Mouse (Mus musculus): ENCODE data around the gene Upk2. TPM values are rescaled to one million over a fixed set of nuclear protein-coding genes. Genes with fewer than 3 reads are reported as not detected.

Upk2 gene
- polyA plus RNA-seq, 1 experiment from 2014 or later = not detected

- peaks cover 3% of the 10 kb centered on the region; the same call in 1 of the 2 replicates for H3K36me3 ChIP-seq (ENCODE audit: control insufficient read depth, insufficient read depth)
- H3K9ac ChIP-seq (replicated peaks; ENCODE audit: low read depth, low read length) = no peak overlapping the region
Measured at GRCm38 (mm10) chr9:44496803-44497461, 42.2 kb upstream of the Upk2 start.

GRCm38 (mm10) chr9:44495810-44496344 lies 41.1 kb upstream of the Upk2 start:
- no peak for ATAC-seq
- 87% methylated on average over 10 of the region's 10 CpGs for WGBS
- peaks cover 81% of the 10 kb centered on the region for H3K4me1 ChIP-seq (replicated peaks; ENCODE audit: control insufficient read depth, insufficient read depth, low read length)
- H3K9ac ChIP-seq (replicated peaks; ENCODE audit: low read depth, low read length) = no peak overlapping the region
- no peaks in the 10 kb centered on the region for H3K9me3 ChIP-seq (ENCODE audit: control insufficient read depth, low read length)
- no peaks in the 10 kb centered on the region for H3K27me3 ChIP-seq (replicated peaks; ENCODE audit: control insufficient read depth, insufficient read depth, low read length)
- H3K4me2 ChIP-seq (ENCODE audit: low read length) = no peak overlapping the region
- no peak overlapping the region for H3K27ac ChIP-seq (ENCODE audit: low read length)
- H3K4me3 ChIP-seq (replicated peaks; ENCODE audit: low read length) = no peak overlapping the region
- H3K36me3 ChIP-seq (ENCODE audit: control insufficient read depth, insufficient read depth) = no peaks in the 10 kb centered on the region

More at GRCm38 (mm10) chr9:44496803-44497461, 42.2 kb upstream of the Upk2 start:
- ATAC-seq = no peak
- H3K4me3 ChIP-seq (replicated peaks; ENCODE audit: low read length) = no peak overlapping the region
- no peaks in the 10 kb centered on the region for H3K27me3 ChIP-seq (replicated peaks; ENCODE audit: control insufficient read depth, insufficient read depth, low read length)
- no peak overlapping the region for H3K4me2 ChIP-seq (ENCODE audit: low read length)
- 48% methylated on average over 12 of the region's 12 CpGs for WGBS
- no peaks in the 10 kb centered on the region for H3K9me3 ChIP-seq (ENCODE audit: control insufficient read depth, low read length)
- H3K27ac ChIP-seq (ENCODE audit: low read length) = no peak overlapping the region
- H3K4me1 ChIP-seq (replicated peaks; ENCODE audit: control insufficient read depth, insufficient read depth, low read length) = peaks cover 88% of the 10 kb centered on the region

GRCm38 (mm10) chr9:44494863-44495809 lies 40.4 kb upstream of the Upk2 start:
- Histone ChIP-seq H3K4me3 (replicated peaks; ENCODE audit: low read length) (no peak overlapping the region), H3K4me2 (ENCODE audit: low read length) (no peak overlapping the region; the same call in 1 of the 2 replicates), H3K4me1 (replicated peaks; ENCODE audit: control insufficient read depth, insufficient read depth, low read length) (peaks cover 82% of the 10 kb centered on the region), H3K9me3 (ENCODE audit: control insufficient read depth, low read length) (no peaks in the 10 kb centered on the region), H3K27me3 (replicated peaks; ENCODE audit: control insufficient read depth, insufficient read depth, low read length) (no peaks in the 10 kb centered on the region), H3K9ac (replicated peaks; ENCODE audit: low read depth, low read length) (peak overlapping the region; percentile 0; the same call in 1 of the 2 replicates), H3K27ac (ENCODE audit: low read length) (peak overlapping the region; percentile 62), H3K36me3 (ENCODE audit: control insufficient read depth, insufficient read depth) (no peaks in the 10 kb centered on the region)
- no peak for ATAC-seq
- WGBS = 17% methylated on average over 9 of the region's 9 CpGs

GRCm38 (mm10) chr9:44494261-44494862 lies 39.6 kb upstream of the Upk2 start:
- Histone ChIP-seq H3K4me3 (replicated peaks; ENCODE audit: low read length) (no peak overlapping the region), H3K9me3 (ENCODE audit: control insufficient read depth, low read length) (no peaks in the 10 kb centered on the region), H3K36me3 (ENCODE audit: control insufficient read depth, insufficient read depth) (no peaks in the 10 kb centered on the region), H3K4me2 (ENCODE audit: low read length) (no peak overlapping the region; the same call in 1 of the 2 replicates), H3K9ac (replicated peaks; ENCODE audit: low read depth, low read length) (peak overlapping the region; percentile 35), H3K27ac (ENCODE audit: low read length) (peak overlapping the region; percentile 62), H3K4me1 (replicated peaks; ENCODE audit: control insufficient read depth, insufficient read depth, low read length) (peaks cover 82% of the 10 kb centered on the region), H3K27me3 (replicated peaks; ENCODE audit: control insufficient read depth, insufficient read depth, low read length) (no peaks in the 10 kb centered on the region)
- WGBS = 5% methylated on average over 11 of the region's 11 CpGs
- ATAC-seq = no peak

- no peak overlapping the region for H3K4me2 ChIP-seq (ENCODE audit: low read length)
- no peak for ATAC-seq
- peak overlapping the region; percentile 30; the same call in 1 of the 2 replicates for H3K9ac ChIP-seq (replicated peaks; ENCODE audit: low read depth, low read length)
- H3K27ac ChIP-seq (ENCODE audit: low read length) = no peak overlapping the region
- no peaks in the 10 kb centered on the region for H3K36me3 ChIP-seq (ENCODE audit: control insufficient read depth, insufficient read depth)
- H3K27me3 ChIP-seq (replicated peaks; ENCODE audit: control insufficient read depth, insufficient read depth, low read length) = no peaks in the 10 kb centered on the region
- no peaks in the 10 kb centered on the region for H3K9me3 ChIP-seq (ENCODE audit: control insufficient read depth, low read length)
- H3K4me1 ChIP-seq (replicated peaks; ENCODE audit: control insufficient read depth, insufficient read depth, low read length) = peaks cover 82% of the 10 kb centered on the region
- H3K4me3 ChIP-seq (replicated peaks; ENCODE audit: low read length) = no peak overlapping the region
- WGBS = 59% methylated on average over 17 of the region's 17 CpGs
Measured at GRCm38 (mm10) chr9:44492631-44493461, 38.1 kb upstream of the Upk2 start.

- no peak for ATAC-seq
- H3K9ac ChIP-seq (replicated peaks; ENCODE audit: low read depth, low read length) = no peak overlapping the region
- H3K36me3 ChIP-seq (ENCODE audit: control insufficient read depth, insufficient read depth) = no peaks in the 10 kb centered on the region
- H3K27ac ChIP-seq (ENCODE audit: low read length) = no peak overlapping the region
- H3K4me1 ChIP-seq (replicated peaks; ENCODE audit: control insufficient read depth, insufficient read depth, low read length) = peaks cover 83% of the 10 kb centered on the region
- H3K4me2 ChIP-seq (ENCODE audit: low read length) = no peak overlapping the region
- H3K9me3 ChIP-seq (ENCODE audit: control insufficient read depth, low read length) = no peaks in the 10 kb centered on the region
- no peak overlapping the region for H3K4me3 ChIP-seq (replicated peaks; ENCODE audit: low read length)
- 83% methylated on average over 10 of the region's 10 CpGs for WGBS
- no peaks in the 10 kb centered on the region for H3K27me3 ChIP-seq (replicated peaks; ENCODE audit: control insufficient read depth, insufficient read depth, low read length)
Measured at GRCm38 (mm10) chr9:44491351-44491750, 36.6 kb upstream of the Upk2 start.

GRCm38 (mm10) chr9:44490086-44490967 lies 35.6 kb upstream of the Upk2 start:
- Histone ChIP-seq H3K27me3 (replicated peaks; ENCODE audit: control insufficient read depth, insufficient read depth, low read length) (no peaks in the 10 kb centered on the region), H3K4me3 (replicated peaks; ENCODE audit: low read length) (peak overlapping the region; percentile 14; the same call in 1 of the 2 replicates), H3K27ac (ENCODE audit: low read length) (no peak overlapping the region; the same call in 1 of the 2 replicates), H3K9ac (replicated peaks; ENCODE audit: low read depth, low read length) (no peak overlapping the region), H3K9me3 (ENCODE audit: control insufficient read depth, low read length) (no peaks in the 10 kb centered on the region), H3K4me2 (ENCODE audit: low read length) (peak overlapping the region; percentile 88), H3K4me1 (replicated peaks; ENCODE audit: control insufficient read depth, insufficient read depth, low read length) (peaks cover 89% of the 10 kb centered on the region), H3K36me3 (ENCODE audit: control insufficient read depth, insufficient read depth) (no peaks in the 10 kb centered on the region)
- no peak for ATAC-seq
- 12% methylated on average over 17 of the region's 17 CpGs for WGBS

GRCm38 (mm10) chr9:44489651-44490085 lies 34.9 kb upstream of the Upk2 start:
- no peaks in the 10 kb centered on the region for H3K27me3 ChIP-seq (replicated peaks; ENCODE audit: control insufficient read depth, insufficient read depth, low read length)
- H3K4me2 ChIP-seq (ENCODE audit: low read length) = peak overlapping the region; percentile 88
- peak overlapping the region; percentile 80 for H3K27ac ChIP-seq (ENCODE audit: low read length)
- peak overlapping the region; percentile 14 for H3K4me3 ChIP-seq (replicated peaks; ENCODE audit: low read length)
- H3K9me3 ChIP-seq (ENCODE audit: control insufficient read depth, low read length) = no peaks in the 10 kb centered on the region
- peaks cover 89% of the 10 kb centered on the region for H3K4me1 ChIP-seq (replicated peaks; ENCODE audit: control insufficient read depth, insufficient read depth, low read length)
- H3K9ac ChIP-seq (replicated peaks; ENCODE audit: low read depth, low read length) = peak overlapping the region; percentile 40; the same call in 1 of the 2 replicates
- 3% methylated on average over 17 of the region's 17 CpGs for WGBS
- H3K36me3 ChIP-seq (ENCODE audit: control insufficient read depth, insufficient read depth) = no peaks in the 10 kb centered on the region
- 0 out of 2 replicates have a peak, but pooled peaks have one; percentile 8 for ATAC-seq

All from forebrain, embryonic 16.5 days (tissue).